Mouse (Mus musculus): ENCODE measurements at regions not wholly inside any gene's neighbourhood (a gene's known extent, or its start where the extent isn't known, plus 50 kb on each side); places are given as distances from the start of the nearest gene placed in this dataset.

DNA sequence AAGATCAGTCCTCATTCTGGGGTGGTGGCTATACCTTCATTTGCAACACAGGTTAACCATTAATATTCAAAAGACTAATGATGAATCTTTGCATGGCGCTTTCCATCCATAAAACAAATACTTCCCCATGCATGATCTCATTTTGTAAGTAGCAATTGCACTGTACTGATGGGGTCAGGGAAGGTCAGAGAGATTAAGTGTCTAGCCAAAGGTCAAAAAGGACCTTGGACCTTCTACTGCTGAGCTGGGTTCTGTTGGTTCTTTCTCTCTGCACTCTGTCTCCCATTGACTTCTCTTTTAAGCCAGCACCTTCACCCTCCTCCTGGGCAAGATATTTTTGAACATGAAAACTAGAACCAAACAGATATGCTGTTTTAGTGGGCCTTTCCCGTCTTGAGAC, 161.9 kb upstream of the Bcl6 start:
- no peak for DNase-seq (ENCODE audit: low spot score in 2 of 2)

DNA sequence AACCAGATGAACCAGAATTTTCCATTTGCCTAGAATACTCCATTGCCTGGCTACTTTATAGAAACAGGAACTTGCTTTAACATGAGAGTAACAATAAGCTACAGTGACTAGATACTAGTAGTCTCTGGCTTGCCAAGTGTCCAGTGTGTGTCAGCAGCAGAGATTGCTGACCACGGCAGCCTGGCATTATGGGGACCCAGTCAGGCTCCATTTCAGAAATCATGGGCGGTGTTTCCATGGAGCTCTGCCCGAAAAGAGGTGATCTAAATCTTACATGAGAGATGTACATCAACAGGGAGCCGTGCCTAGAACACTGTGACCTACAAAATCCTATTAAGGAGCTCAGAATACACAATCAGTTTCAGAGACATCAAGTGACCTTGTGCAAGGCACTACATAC, 160.8 kb upstream of the Bcl6 start:
- no peak for DNase-seq (ENCODE audit: low spot score in 2 of 2)

DNA sequence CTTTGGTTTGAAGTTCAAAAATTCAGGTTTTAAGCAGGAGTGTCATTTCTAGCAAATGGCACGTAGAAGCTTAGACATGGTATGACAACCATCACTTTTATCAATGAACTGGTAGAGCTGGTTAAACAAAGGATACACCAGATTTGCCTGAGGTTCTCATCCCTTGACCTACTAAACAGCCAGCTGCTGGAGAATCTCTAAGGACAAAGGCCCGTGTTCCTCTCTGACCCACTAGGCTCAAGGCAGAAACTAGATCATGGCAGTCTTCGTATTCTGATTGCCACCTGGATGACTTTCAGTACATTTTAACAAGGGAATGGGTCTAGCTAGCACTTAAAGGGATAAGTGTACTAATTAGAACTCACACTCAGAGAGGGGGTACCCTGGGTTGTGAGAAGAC, 155.2 kb upstream of the Bcl6 start:
- DNase-seq (ENCODE audit: low spot score in 2 of 2), result no peak

DNA sequence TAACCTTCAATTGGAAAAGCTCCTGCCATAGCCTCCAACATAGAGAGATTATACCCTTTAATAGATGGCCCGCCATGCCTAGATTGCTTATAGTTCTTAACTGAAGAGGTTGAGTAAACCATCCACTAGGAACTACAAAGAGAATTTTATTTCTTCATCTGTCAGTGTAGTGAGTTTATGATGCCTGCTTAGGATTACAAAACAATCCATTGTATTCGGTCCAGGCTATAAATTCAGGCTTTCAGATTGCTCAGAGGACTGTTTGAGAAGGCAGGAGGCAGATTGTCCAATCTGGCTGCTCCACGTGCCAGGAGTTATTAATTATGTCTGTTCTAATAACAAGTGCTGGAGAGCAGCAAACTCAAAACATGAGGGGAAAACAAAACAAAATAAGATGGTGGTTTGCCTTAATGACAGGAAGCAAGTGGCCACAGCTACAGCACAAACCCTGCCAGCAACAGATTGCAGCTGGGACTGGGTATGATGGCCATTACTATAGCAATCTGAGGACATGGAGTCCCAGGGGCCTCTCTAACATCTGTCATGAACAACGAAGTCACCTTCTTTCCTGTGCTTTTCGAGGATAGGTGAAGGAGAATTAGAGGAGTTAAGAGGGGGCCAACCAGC, 154.4 kb upstream of the Bcl6 start:
- DNase-seq (ENCODE audit: low spot score in 2 of 2), result no peak

DNA sequence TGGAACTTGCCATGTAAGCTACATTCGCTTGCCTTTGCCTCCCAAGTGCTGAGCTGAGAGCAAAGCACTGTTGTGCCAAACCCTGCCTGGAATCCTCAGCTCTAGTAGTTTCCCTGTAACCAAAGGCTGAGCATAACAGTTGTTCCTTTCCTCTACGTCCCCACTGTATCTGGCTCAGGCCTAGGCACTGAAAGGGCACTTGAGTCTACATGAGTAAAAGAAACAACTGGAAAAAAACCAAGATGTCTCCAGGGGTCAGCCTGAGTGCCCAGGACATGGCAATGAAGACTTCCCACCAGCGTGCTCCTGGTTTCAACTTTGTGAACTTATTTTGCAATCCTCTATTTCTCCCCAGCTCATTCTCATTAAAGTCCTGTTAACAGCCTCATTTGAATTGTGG, 150.5 kb upstream of the Bcl6 start:
- DNase-seq (ENCODE audit: low spot score in 2 of 2), result no peak

DNA sequence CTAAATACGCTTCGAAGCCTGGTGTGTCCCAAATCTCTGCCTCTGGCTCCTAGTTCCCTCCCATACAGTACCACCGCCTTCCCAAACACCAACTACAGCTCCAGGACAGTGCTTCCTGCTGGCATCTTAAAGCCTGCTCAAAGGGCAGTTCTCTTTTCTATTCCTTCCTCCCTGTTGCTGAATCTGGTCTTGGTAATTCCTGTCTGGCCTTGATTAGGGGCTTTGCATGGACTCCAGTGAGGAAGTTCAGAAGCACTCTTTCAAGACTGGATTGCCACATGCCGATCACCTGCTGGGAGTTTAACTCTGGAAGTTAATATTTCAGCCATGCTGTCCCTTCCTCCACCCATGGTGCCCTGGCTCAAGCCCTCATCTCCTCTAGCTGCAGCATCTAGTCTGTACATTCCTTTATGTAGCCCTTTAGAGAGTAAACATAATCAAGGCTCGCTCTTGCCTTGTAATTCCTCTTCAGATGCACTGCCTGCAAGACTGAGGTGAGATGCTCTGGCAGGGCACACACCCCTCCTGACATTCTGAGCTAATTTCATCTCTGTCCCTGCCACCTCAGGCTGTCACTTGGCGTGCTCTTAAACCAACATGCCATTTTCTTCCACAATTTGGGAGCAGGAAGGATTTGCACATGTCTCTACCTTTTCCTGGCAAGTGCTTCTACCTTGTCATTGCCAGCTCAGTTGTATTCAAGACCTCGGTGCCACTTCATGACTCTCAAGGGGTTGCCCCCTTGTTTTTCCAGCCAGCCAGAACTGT, 148.8 kb upstream of the Bcl6 start:
- no peak for DNase-seq (ENCODE audit: low spot score in 2 of 2)

DNA sequence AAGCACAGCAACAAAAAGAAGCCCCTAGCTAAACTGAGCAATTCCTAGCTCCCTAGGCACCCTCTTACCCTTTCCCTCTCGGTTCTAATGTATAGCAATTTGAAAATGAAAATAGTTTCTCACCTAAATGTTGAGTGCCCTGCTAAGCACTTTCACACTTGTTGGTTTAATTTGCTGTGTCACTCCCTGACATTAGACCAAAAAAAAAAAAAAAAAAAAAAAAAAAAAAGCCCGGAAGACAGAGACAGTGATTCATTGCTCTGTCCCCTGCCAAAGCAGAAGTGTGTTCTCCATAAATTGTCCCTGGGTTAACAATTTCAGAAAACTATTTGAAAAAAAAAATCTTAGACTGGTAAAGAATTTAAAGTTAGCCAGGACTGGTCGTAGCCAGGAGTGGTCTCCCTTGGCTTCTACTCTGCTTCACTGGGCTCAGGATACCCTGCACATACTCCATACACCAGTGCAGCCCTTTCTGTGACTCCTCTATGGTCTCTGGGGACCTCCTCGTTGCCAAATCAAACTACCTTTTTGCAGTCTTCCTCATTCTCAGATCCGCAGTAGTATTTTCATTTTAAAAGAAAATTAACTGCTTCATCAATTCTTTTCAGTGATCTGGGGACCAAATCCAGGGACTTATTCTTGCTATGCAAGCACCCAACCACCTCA, 148.0 kb upstream of the Bcl6 start:
- DNase-seq (ENCODE audit: low spot score in 2 of 2), result peak in 1 of 2 experiments; percentile 22

DNA sequence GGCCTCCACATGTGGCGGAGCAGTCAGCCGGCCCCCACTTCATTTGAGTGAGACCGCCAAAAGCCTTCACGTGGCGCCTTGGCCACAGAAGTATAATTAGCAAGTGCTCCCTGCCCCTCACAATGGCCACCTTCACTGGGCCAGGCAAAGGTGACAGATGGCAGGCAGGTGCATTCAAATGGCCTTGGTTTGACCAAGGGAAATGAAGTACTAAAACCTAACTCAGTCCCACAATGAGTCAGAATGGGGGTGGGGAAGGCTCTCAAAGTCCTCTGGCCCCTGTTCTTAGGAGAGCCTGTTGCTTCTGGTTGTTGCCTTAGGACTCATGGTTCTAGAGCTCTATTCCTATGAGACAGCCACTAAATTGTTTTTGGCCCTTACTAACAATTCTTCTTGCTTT, 147.2 kb upstream of the Bcl6 start:
- DNase-seq (ENCODE audit: low spot score in 2 of 2), result no peak

DNA sequence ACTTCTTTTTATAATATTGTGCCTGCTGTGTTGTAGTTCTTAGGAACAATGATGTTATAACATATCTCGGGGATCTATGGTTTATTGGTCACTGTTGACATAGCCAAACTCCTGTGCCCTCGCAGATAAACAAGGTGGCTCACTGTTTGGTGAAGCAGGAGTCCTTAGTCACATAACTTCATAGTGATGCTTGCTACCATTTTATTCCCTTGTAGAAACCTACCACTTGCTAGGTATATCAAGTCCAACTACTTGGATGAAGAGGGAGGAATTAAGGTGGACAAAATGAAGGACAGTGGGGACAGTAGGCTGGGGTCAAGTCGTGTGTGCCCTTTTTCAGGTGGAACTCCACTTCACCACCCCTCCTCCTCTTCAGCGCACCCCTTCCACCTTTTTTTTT, 146.7 kb upstream of the Bcl6 start:
- DNase-seq (ENCODE audit: low spot score in 2 of 2), result no peak

DNA sequence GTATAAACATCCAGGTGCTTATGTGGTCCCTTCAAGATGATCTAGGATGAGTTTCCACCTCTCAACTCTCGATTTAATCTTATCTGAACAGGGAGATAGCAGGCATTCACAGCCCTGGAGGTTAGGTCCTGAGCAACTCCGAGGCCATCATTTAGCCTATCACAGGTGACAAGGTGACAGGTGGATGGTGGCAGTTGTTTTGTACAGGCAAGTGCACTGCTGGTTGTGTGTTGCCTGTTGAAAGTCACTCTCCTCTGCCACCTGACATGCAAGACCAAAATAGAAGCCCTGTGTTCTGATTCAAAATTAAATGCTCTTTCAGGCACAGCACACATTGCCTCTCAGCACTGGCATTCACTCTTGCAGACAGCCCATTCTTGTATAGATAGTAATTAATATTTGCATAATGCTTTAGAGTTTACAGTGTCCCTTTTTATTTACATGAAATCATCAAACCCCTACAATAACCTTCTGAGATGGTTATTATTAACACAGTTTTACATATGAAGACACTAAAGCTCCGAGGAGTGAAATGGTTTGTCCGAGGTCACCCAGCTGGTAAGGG, 145.9 kb upstream of the Bcl6 start:
- DNase-seq (ENCODE audit: low spot score in 2 of 2), result no peak

DNA sequence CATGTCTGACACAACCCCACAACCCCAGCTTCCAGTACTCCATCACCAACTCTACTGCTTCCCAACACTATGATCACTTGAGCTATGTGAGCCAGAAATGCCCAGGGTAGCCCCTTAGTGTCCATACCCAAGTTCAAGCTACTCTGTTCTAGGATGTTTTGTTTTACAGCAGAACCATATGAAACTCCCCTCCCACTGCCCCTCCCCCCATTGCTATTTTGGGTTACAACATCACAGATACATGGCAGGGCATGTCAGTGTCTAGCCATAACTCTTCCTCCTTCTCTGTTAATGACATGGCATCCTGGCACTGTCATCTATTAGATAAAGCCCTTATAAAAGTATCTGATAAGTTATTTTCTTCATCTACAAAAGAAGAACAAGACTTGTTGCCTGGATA, 142.0 kb upstream of the Bcl6 start:
- DNase-seq (ENCODE audit: low spot score in 2 of 2), result peak in 1 of 2 experiments; percentile 9

DNA sequence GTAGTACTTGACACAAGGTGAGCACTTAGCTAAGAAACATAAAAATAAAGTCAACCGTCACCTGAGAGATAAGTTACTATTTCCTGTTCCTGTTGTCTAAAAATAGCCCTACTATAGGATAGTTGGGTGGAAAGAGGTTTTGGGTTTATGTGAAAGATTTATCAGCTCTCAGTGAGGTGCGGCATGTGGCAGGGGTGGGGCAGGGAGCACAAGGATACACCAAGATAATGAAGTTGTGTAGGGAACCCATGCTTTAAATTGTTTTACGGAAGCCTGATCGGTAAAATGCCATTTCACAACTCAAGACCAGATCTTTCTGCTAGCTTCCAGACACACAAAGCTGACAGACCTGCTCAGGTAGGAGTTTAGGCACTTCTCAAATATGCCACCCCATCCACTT, 141.0 kb upstream of the Bcl6 start:
- DNase-seq (ENCODE audit: low spot score in 2 of 2), result no peak

DNA sequence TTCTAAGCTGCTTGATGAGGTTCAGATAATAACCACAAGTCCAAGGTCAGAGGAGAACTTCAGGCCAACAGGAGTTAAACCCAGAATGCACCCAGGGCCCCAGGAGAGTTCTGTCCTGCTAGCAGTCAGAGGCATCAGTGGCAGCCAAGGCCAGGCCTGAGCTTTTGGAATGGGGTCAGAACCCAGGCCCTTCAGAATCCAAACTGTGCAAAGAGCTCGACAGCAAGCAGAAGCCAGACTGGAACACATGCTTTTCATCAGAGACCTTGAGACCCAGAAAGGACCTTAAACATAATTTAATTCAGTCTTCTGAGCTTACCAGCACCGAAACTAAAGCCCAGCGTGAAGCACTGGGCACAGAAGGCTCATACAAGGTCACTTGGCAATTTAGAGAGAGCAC, 139.9 kb upstream of the Bcl6 start:
- no peak for DNase-seq (ENCODE audit: low spot score in 2 of 2)

DNA sequence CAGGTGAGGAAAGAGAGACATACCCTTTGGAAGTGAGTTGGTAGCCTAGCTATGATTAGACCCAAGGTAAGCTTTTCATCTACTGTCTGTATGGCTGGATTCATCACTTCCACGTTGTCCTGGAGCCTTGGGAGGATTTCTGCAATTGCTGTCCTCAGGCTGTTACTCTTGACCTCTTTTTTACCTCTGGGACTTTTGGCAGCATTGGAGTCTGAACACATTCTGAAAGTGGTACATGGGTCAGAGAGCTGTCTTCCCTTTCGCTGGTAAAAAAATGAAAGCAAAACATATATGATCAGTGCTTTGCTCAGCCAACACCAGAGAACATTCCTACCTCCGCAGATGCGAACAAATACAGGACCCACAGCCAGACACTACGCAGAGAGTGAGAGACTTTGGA, 136.1 kb upstream of the Bcl6 start:
- no peak for DNase-seq (ENCODE audit: low spot score in 2 of 2)

DNA sequence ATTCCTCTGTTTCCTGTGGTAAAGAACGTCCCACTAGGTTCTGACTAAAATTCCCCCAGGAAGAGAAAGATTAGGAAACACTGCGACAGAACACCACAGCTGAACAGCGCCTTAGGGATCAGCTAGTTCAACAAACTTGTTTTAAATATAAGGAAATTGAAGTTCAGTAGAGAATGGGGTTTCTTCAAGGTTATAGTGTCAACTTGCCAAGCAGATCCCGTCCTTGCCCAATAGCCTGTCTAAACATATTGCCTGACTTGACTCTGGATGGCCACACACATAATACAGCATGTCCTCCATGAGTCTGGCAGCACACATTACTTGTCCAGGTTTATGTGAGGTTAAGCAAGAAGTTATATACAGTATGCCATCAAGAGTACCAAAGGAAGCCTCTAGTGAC, 135.4 kb upstream of the Bcl6 start:
- no peak for DNase-seq (ENCODE audit: low spot score in 2 of 2)

DNA sequence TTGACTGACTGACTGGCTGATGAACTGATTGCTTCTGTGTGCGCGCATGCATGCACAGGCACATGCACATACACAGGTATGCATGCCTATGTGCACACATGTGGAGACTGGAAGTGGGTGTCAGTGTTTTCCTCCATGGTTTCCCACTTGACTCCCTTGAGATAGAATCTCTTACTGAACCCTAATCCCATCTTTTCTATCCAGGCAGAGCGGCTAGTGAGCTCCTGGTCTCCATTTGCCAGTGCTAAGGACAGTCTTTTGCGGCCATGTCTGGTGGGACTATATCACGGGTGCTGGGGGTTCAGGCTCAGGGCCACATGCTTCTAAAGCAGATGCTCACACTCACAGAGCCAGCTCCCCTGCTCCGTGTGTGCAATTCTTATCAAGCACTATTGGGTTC, 133.0 kb upstream of the Bcl6 start:
- no peak for DNase-seq (ENCODE audit: low spot score in 2 of 2)

DNA sequence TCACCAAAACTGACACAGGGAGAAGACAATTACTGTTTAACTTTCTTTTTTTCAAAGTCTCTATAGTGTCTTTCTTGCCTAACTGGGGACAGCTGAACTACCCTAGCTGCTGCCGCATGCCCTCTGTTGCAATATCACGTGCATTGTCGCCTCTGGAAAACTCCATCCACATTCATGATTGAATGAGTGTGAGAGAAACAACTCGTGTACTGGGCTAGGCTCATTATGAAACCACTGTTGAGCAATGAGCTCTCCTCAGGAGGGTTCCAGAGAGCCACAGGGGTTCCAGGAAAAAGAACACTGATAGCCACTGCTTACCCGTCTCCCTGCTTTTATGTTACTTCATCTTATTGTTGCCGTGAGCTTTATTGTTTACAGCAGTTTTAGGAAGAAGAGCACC, 132.2 kb upstream of the Bcl6 start:
- DNase-seq (ENCODE audit: low spot score in 2 of 2), result no peak

DNA sequence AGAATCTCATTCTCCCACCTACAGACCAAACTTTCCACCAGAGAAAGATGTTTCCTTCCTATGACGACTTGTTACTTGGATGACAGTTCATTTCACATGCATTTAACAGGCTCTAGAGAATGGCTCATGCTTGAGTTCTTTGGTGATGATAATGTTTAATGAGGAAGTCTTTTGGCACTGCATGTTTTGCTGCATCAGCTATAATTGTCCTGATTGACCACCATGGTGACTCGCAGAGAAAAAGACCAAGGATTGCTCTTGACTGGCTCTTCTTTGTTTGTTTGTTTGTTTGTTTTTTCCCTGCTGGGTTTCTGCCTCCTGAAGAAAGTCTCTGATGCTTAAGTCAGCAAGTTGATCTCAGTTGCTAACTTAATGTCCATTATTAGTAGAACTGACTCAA, 129.8 kb upstream of the Bcl6 start:
- no peak for DNase-seq (ENCODE audit: low spot score in 2 of 2)

DNA sequence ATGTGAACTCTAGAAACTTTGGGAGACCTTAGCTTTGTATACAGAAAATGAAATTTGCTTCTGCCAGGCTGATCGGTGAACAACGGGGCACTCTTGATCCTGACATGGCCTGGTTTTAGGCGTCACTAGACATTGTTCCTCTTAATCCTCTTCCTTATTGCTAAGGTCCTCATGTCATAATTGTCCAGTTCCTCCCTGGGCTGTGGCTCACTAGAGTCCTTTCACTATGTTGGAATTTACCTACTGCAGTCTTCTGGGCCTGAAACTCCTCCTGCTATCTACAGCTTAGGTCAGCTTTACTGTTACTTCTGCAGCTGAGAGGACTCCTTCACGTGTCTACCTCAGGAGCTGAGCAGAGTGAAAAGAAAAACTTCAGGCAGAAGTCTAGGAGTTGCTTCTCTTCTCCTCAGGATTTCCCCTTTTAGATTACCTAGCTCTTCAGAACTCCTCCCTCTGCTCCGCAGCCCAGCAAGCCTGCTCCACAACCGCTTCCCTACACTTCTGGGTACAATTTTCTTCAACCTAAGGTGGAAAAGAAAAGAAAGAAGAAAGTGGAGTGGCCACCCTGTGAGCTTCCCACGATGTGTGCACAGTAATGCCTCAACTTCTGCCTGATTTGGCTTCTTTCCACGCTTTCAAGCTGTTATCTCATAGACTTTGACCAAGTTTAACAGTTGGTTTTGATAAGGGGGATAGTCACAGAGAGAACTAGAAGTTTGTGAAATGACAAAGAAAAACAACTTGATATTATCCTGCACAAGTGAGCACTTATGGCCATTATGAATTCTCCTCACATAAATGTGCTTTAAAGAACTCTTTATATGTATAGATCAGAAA, 114.4 kb upstream of the Bcl6 start:
- DNase-seq (ENCODE audit: low spot score in 2 of 2), result no peak

DNA sequence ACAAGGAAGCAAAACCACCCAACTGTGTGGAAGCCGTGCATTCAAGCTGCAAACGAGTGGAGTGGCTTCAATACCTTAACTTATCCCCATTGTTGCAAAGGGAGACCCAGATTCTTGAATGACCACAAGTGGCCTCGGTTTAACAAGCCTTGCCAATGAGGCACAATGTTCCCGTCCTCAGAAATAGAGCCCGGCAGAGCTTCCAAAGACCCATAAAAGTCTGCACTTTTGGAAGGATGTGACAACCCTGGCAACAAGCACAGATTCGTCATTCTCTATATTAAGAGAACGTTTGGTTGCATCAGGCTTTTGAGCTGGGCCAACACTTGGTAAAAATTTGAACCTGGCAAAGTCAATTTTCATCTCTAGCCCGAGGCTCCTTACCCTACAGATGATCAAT, 108.9 kb upstream of the Bcl6 start:
- DNase-seq (ENCODE audit: low spot score in 2 of 2), result no peak

DNA sequence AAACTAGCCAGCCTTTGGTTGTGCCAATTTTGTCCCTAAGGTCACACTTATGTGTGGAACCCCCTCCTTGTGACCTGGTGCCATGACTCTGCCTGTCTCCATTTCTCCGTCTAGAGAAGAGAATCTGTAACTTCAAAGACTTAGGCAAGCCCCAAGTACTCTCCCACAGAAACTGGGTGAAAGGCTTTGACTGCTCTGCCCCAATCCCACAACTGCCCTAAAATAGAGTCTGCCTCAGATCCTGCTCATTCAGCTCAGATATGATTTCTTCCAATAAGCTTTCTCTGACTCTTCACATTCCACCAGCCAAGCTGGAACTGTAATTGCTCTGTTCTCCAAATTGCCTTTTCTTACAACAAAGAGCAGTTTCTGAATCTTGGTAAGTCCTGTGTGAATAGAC, 107.4 kb upstream of the Bcl6 start:
- DNase-seq (ENCODE audit: low spot score in 2 of 2), result no peak

DNA sequence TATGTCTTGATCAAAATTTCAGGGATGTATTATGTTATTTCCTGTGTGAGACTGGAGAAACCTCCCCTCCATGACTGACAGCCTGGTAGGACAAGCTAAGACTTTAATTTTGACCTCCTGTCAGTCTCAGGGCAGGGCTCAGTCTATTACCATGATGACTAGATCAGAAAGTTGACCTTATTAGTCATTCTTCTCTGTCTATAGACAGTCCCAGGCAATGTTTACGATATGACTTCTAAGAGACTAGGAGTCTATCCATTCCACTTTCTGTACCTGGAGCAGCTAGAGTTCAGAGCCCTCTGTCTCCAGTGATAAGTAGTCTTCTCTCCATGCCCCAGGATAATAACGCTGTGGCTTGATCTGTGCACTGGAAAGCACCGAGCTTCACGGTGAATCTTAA, 107.0 kb upstream of the Bcl6 start:
- no peak for DNase-seq (ENCODE audit: low spot score in 2 of 2)
